Mouse (Mus musculus): Measurements from ENCODE around the gene Efcab12. TPM values are rescaled to one million over a fixed set of nuclear protein-coding genes. Genes with fewer than 3 reads are reported as not detected.
A peak's percentile ranks its signal among the peaks of the same experiment; 100 is the strongest.

Gene Efcab12
- polyA plus RNA-seq, 1 experiment from 2014 or later, result 2.1 TPM

GRCm38 (mm10) chr6:115808196-115808487 lies 30.1 kb downstream of the Efcab12 start:
- Histone ChIP-seq H3K9me3 (ENCODE audit: control insufficient read depth, low read length) (no peaks in the 10 kb centered on the region), H3K27ac (ENCODE audit: low read depth, low read length) (peak overlapping the region; percentile 97), H3K4me2 (replicated peaks; ENCODE audit: low read depth, low read length) (peak overlapping the region; percentile 90), H3K4me1 (ENCODE audit: control insufficient read depth, insufficient read depth, low read length) (peaks cover 15% of the 10 kb centered on the region), H3K9ac (ENCODE audit: low read depth, low read length) (peak overlapping the region; percentile 100), H3K4me3 (ENCODE audit: low read length) (peak overlapping the region; percentile 100), H3K27me3 (ENCODE audit: control insufficient read depth, insufficient read depth, low read length) (no peaks in the 10 kb centered on the region), H3K36me3 (ENCODE audit: control insufficient read depth, insufficient read depth, low read length) (peaks cover 40% of the 10 kb centered on the region)
- under 1% methylated on average over 22 of the region's 22 CpGs for WGBS
- ATAC-seq (ENCODE audit: low FRiP score, low TSS enrichment), result no peak

GRCm38 (mm10) chr6:115807464-115808195 lies 30.6 kb downstream of the Efcab12 start:
- Histone ChIP-seq H3K9me3 (ENCODE audit: control insufficient read depth, low read length) (no peaks in the 10 kb centered on the region), H3K9ac (ENCODE audit: low read depth, low read length) (peak overlapping the region; percentile 100), H3K27ac (ENCODE audit: low read depth, low read length) (peak overlapping the region; percentile 97), H3K4me2 (replicated peaks; ENCODE audit: low read depth, low read length) (peak overlapping the region; percentile 90), H3K27me3 (ENCODE audit: control insufficient read depth, insufficient read depth, low read length) (no peaks in the 10 kb centered on the region), H3K4me1 (ENCODE audit: control insufficient read depth, insufficient read depth, low read length) (peaks cover 15% of the 10 kb centered on the region), H3K4me3 (ENCODE audit: low read length) (peak overlapping the region; percentile 100), H3K36me3 (ENCODE audit: control insufficient read depth, insufficient read depth, low read length) (peaks cover 45% of the 10 kb centered on the region)
- WGBS, result 1% methylated on average over 15 of the region's 15 CpGs
- no peak for ATAC-seq (ENCODE audit: low FRiP score, low TSS enrichment)

GRCm38 (mm10) chr6:115804432-115805192 lies 33.6 kb downstream of the Efcab12 start:
- no peak overlapping the region for H3K9ac ChIP-seq (ENCODE audit: low read depth, low read length)
- no peak for ATAC-seq (ENCODE audit: low FRiP score, low TSS enrichment)
- 68% methylated on average over 10 of the region's 10 CpGs for WGBS
- H3K27me3 ChIP-seq (ENCODE audit: control insufficient read depth, insufficient read depth, low read length), result no peaks in the 10 kb centered on the region
- H3K4me1 ChIP-seq (ENCODE audit: control insufficient read depth, insufficient read depth, low read length), result peaks cover 15% of the 10 kb centered on the region
- H3K9me3 ChIP-seq (ENCODE audit: control insufficient read depth, low read length), result no peaks in the 10 kb centered on the region
- peaks cover 72% of the 10 kb centered on the region for H3K36me3 ChIP-seq (ENCODE audit: control insufficient read depth, insufficient read depth, low read length)
- H3K4me2 ChIP-seq (replicated peaks; ENCODE audit: low read depth, low read length), result no peak overlapping the region
- H3K27ac ChIP-seq (ENCODE audit: low read depth, low read length), result no peak overlapping the region
- no peak overlapping the region for H3K4me3 ChIP-seq (ENCODE audit: low read length)

GRCm38 (mm10) chr6:115803541-115804382 lies 34.5 kb downstream of the Efcab12 start:
- peak overlapping the region; percentile 47; the same call in 1 of the 2 replicates for H3K27ac ChIP-seq (ENCODE audit: low read depth, low read length)
- no peak overlapping the region for H3K4me3 ChIP-seq (ENCODE audit: low read length)
- 42% methylated on average over 16 of the region's 16 CpGs for WGBS
- no peaks in the 10 kb centered on the region for H3K27me3 ChIP-seq (ENCODE audit: control insufficient read depth, insufficient read depth, low read length)
- H3K9me3 ChIP-seq (ENCODE audit: control insufficient read depth, low read length), result no peaks in the 10 kb centered on the region
- ATAC-seq (ENCODE audit: low FRiP score, low TSS enrichment), result peak; percentile 71
- no peak overlapping the region for H3K9ac ChIP-seq (ENCODE audit: low read depth, low read length)
- no peak overlapping the region for H3K4me2 ChIP-seq (replicated peaks; ENCODE audit: low read depth, low read length)
- peaks cover 81% of the 10 kb centered on the region for H3K36me3 ChIP-seq (ENCODE audit: control insufficient read depth, insufficient read depth, low read length)
- H3K4me1 ChIP-seq (ENCODE audit: control insufficient read depth, insufficient read depth, low read length), result peaks cover 15% of the 10 kb centered on the region

- ATAC-seq (ENCODE audit: low FRiP score, low TSS enrichment), result no peak
- WGBS, result 95% methylated on average over 3 of the region's 3 CpGs
- Histone ChIP-seq H3K9ac (ENCODE audit: low read depth, low read length) (no peak overlapping the region), H3K4me2 (replicated peaks; ENCODE audit: low read depth, low read length) (no peak overlapping the region), H3K27ac (ENCODE audit: low read depth, low read length) (no peak overlapping the region), H3K27me3 (ENCODE audit: control insufficient read depth, insufficient read depth, low read length) (no peaks in the 10 kb centered on the region), H3K36me3 (ENCODE audit: control insufficient read depth, insufficient read depth, low read length) (peaks cover 93% of the 10 kb centered on the region), H3K4me1 (ENCODE audit: control insufficient read depth, insufficient read depth, low read length) (peaks cover 10% of the 10 kb centered on the region; the same call in 1 of the 2 replicates), H3K4me3 (ENCODE audit: low read length) (no peak overlapping the region), H3K9me3 (ENCODE audit: control insufficient read depth, low read length) (no peaks in the 10 kb centered on the region)
Measured at GRCm38 (mm10) chr6:115801811-115802210, 36.4 kb downstream of the Efcab12 start.

- no peak for ATAC-seq (ENCODE audit: low FRiP score, low TSS enrichment)
- WGBS, result 92% methylated on average over 21 of the region's 21 CpGs
- H3K4me2 ChIP-seq (replicated peaks; ENCODE audit: low read depth, low read length), result no peak overlapping the region
Measured at GRCm38 (mm10) chr6:115792691-115793215, 45.5 kb downstream of the Efcab12 start.

GRCm38 (mm10) chr6:115791842-115792686 lies 46.1 kb downstream of the Efcab12 start:
- ATAC-seq (ENCODE audit: low FRiP score, low TSS enrichment), result peak; percentile 62
- Histone ChIP-seq H3K4me2 (replicated peaks; ENCODE audit: low read depth, low read length) (no peak overlapping the region), H3K4me1 (ENCODE audit: control insufficient read depth, insufficient read depth, low read length) (no peaks in the 10 kb centered on the region), H3K27ac (ENCODE audit: low read depth, low read length) (no peak overlapping the region), H3K9ac (ENCODE audit: low read depth, low read length) (no peak overlapping the region; the same call in 1 of the 2 replicates), H3K36me3 (ENCODE audit: control insufficient read depth, insufficient read depth, low read length) (peaks cover 96% of the 10 kb centered on the region), H3K27me3 (ENCODE audit: control insufficient read depth, insufficient read depth, low read length) (no peaks in the 10 kb centered on the region), H3K4me3 (ENCODE audit: low read length) (no peak overlapping the region), H3K9me3 (ENCODE audit: control insufficient read depth, low read length) (no peaks in the 10 kb centered on the region)
- WGBS, result 77% methylated on average over 34 of the region's 34 CpGs

More at GRCm38 (mm10) chr6:115792691-115793215, 45.5 kb downstream of the Efcab12 start:
- H3K27ac ChIP-seq (ENCODE audit: low read depth, low read length), result no peak overlapping the region
- H3K4me3 ChIP-seq (ENCODE audit: low read length), result no peak overlapping the region
- H3K36me3 ChIP-seq (ENCODE audit: control insufficient read depth, insufficient read depth, low read length), result peaks cover 97% of the 10 kb centered on the region
- no peaks in the 10 kb centered on the region for H3K27me3 ChIP-seq (ENCODE audit: control insufficient read depth, insufficient read depth, low read length)
- no peak overlapping the region; the same call in 1 of the 2 replicates for H3K9ac ChIP-seq (ENCODE audit: low read depth, low read length)
- no peaks in the 10 kb centered on the region for H3K4me1 ChIP-seq (ENCODE audit: control insufficient read depth, insufficient read depth, low read length)
- no peaks in the 10 kb centered on the region for H3K9me3 ChIP-seq (ENCODE audit: control insufficient read depth, low read length)

GRCm38 (mm10) chr6:115791016-115791415 lies 47.2 kb downstream of the Efcab12 start:
- no peak overlapping the region for H3K27ac ChIP-seq (ENCODE audit: low read depth, low read length)
- no peaks in the 10 kb centered on the region for H3K9me3 ChIP-seq (ENCODE audit: control insufficient read depth, low read length)
- H3K9ac ChIP-seq (ENCODE audit: low read depth, low read length), result no peak overlapping the region
- peaks cover 96% of the 10 kb centered on the region for H3K36me3 ChIP-seq (ENCODE audit: control insufficient read depth, insufficient read depth, low read length)
- no peaks in the 10 kb centered on the region for H3K4me1 ChIP-seq (ENCODE audit: control insufficient read depth, insufficient read depth, low read length)
- ATAC-seq (ENCODE audit: low FRiP score, low TSS enrichment), result no peak
- 89% methylated on average over 10 of the region's 10 CpGs for WGBS
- H3K4me2 ChIP-seq (replicated peaks; ENCODE audit: low read depth, low read length), result no peak overlapping the region
- no peaks in the 10 kb centered on the region for H3K27me3 ChIP-seq (ENCODE audit: control insufficient read depth, insufficient read depth, low read length)
- no peak overlapping the region for H3K4me3 ChIP-seq (ENCODE audit: low read length)
